Mouse (Mus musculus): ENCODE results near the gene Ranbp10. TPM values are rescaled to one million over a fixed set of nuclear protein-coding genes. Genes with fewer than 3 reads are reported as not detected.
A peak's percentile ranks its signal among the peaks of the same experiment; 100 is the strongest.

Gene Ranbp10
- polyA plus RNA-seq, 1 experiment from 2014 or later: 36.1 TPM

- H3K9me3 ChIP-seq (replicated peaks): no peaks in the 10 kb centered on the region
- H3K9ac ChIP-seq: peak within 1 kb of the TSS; percentile 92
- DNase-seq: peak; percentile 91
- peak within 1 kb of the TSS; percentile 99 for H3K4me2 ChIP-seq
- peak; percentile 82 for ATAC-seq (ENCODE audit: low read depth)
- peak within 1 kb of the TSS; percentile 89 for H3K27ac ChIP-seq
- under 1% methylated on average over 43 of the region's 43 CpGs for WGBS (ENCODE audit: insufficient replicate concordance)
- peaks cover 11% of the 10 kb centered on the region for H3K36me3 ChIP-seq
- H3K4me3 ChIP-seq (replicated peaks): peak within 1 kb of the TSS; percentile 99
- no peaks in the 10 kb centered on the region for H3K27me3 ChIP-seq
- H3K4me1 ChIP-seq (replicated peaks): peaks cover 69% of the 10 kb centered on the region
Observed at GRCm38 (mm10) chr8:105854715-105855216, 27.6 kb upstream of the Ranbp10 start, which contains the start of gene Thap11. Thap11 (plus strand) TSS chr8:105855132.

GRCm38 (mm10) chr8:105854303-105854702, 27.2 kb upstream of the Ranbp10 start:
- 36% methylated on average over 8 of the region's 8 CpGs for WGBS (ENCODE audit: insufficient replicate concordance)
- Histone ChIP-seq H3K4me1 (replicated peaks) (peaks cover 69% of the 10 kb centered on the region), H3K27ac (peak overlapping the region; percentile 35; the same call in 1 of the 2 replicates)

GRCm38 (mm10) chr8:105853178-105853577, 26.0 kb upstream of the Ranbp10 start, which contains the start of gene Cenpt:
Cenpt (minus strand) TSS chr8:105853278.
- Histone ChIP-seq H3K9me3 (replicated peaks) (no peaks in the 10 kb centered on the region), H3K27me3 (no peaks in the 10 kb centered on the region), H3K27ac (peak within 1 kb of the TSS; percentile 35), H3K4me1 (replicated peaks) (peaks cover 58% of the 10 kb centered on the region), H3K9ac (peak within 1 kb of the TSS; percentile 88; the same call in 1 of the 2 replicates), H3K4me2 (peak within 1 kb of the TSS; percentile 73), H3K4me3 (replicated peaks) (peak within 1 kb of the TSS; percentile 82), H3K36me3 (peaks cover 21% of the 10 kb centered on the region)
- WGBS (ENCODE audit: insufficient replicate concordance): 77% methylated on average over 3 of the region's 3 CpGs
- ATAC-seq (ENCODE audit: low read depth): no peak
- no peak for DNase-seq

More at GRCm38 (mm10) chr8:105854303-105854702, 27.2 kb upstream of the Ranbp10 start:
- Histone ChIP-seq H3K9ac (peak overlapping the region; percentile 92), H3K4me3 (replicated peaks) (peak overlapping the region; percentile 99), H3K9me3 (replicated peaks) (no peaks in the 10 kb centered on the region), H3K36me3 (peaks cover 16% of the 10 kb centered on the region), H3K27me3 (no peaks in the 10 kb centered on the region), H3K4me2 (peak overlapping the region; percentile 99)
- ATAC-seq (ENCODE audit: low read depth) (no peak), DNase-seq (no peak)

- Histone ChIP-seq H3K27me3 (no peaks in the 10 kb centered on the region), H3K9ac (peak overlapping the region; percentile 88), H3K4me2 (peak overlapping the region; percentile 73), H3K9me3 (replicated peaks) (no peaks in the 10 kb centered on the region), H3K4me1 (replicated peaks) (peaks cover 52% of the 10 kb centered on the region), H3K27ac (peak overlapping the region; percentile 8; the same call in 1 of the 2 replicates), H3K4me3 (replicated peaks) (peak overlapping the region; percentile 82), H3K36me3 (peaks cover 27% of the 10 kb centered on the region)
- no peak for ATAC-seq (ENCODE audit: low read depth)
- WGBS (ENCODE audit: insufficient replicate concordance): 76% methylated on average over 12 of the region's 12 CpGs
- DNase-seq: no peak
Observed at GRCm38 (mm10) chr8:105852146-105852729, 25.1 kb upstream of the Ranbp10 start.

- Histone ChIP-seq H3K9me3 (replicated peaks) (no peaks in the 10 kb centered on the region), H3K9ac (peak overlapping the region; percentile 88), H3K4me1 (replicated peaks) (peaks cover 52% of the 10 kb centered on the region), H3K27me3 (no peaks in the 10 kb centered on the region), H3K4me2 (peak overlapping the region; percentile 73), H3K4me3 (replicated peaks) (peak overlapping the region; percentile 82), H3K27ac (peak overlapping the region; percentile 86), H3K36me3 (peaks cover 33% of the 10 kb centered on the region)
- peak; percentile 74 for ATAC-seq (ENCODE audit: low read depth)
- peak; percentile 86 for DNase-seq
- under 1% methylated on average over 34 of the region's 34 CpGs for WGBS (ENCODE audit: insufficient replicate concordance)
Observed at GRCm38 (mm10) chr8:105851651-105852143, 24.5 kb upstream of the Ranbp10 start.

GRCm38 (mm10) chr8:105850611-105851010, 23.5 kb upstream of the Ranbp10 start:
- WGBS (ENCODE audit: insufficient replicate concordance): 69% methylated on average over 7 of the region's 7 CpGs
- peak overlapping the region; percentile 67 for H3K9ac ChIP-seq
- ATAC-seq (ENCODE audit: low read depth) (no peak), DNase-seq (no peak)
- H3K4me1 ChIP-seq (replicated peaks): peaks cover 46% of the 10 kb centered on the region
- H3K27me3 ChIP-seq: no peaks in the 10 kb centered on the region
- H3K4me3 ChIP-seq (replicated peaks): peak overlapping the region; percentile 82
- H3K9me3 ChIP-seq (replicated peaks): no peaks in the 10 kb centered on the region
- peak overlapping the region; percentile 67 for H3K4me2 ChIP-seq
- H3K36me3 ChIP-seq: peaks cover 43% of the 10 kb centered on the region
- no peak overlapping the region for H3K27ac ChIP-seq

GRCm38 (mm10) chr8:105850014-105850413, 22.9 kb upstream of the Ranbp10 start:
- peak overlapping the region; percentile 67 for H3K4me2 ChIP-seq

GRCm38 (mm10) chr8:105846678-105847077, 19.5 kb upstream of the Ranbp10 start:
- Histone ChIP-seq H3K9me3 (replicated peaks) (no peaks in the 10 kb centered on the region), H3K4me1 (replicated peaks) (peaks cover 29% of the 10 kb centered on the region), H3K27me3 (no peaks in the 10 kb centered on the region), H3K9ac (peak overlapping the region; percentile 13; the same call in 1 of the 2 replicates), H3K4me3 (replicated peaks) (no peak overlapping the region), H3K36me3 (peaks cover 73% of the 10 kb centered on the region), H3K27ac (0 out of 2 replicates have a peak overlapping the region, but pooled peaks have one; percentile 9), H3K4me2 (no peak overlapping the region)
- WGBS (ENCODE audit: insufficient replicate concordance): 49% methylated on average over 11 of the region's 11 CpGs
- DNase-seq: no peak
- ATAC-seq (ENCODE audit: low read depth): no peak

More at GRCm38 (mm10) chr8:105850014-105850413, 22.9 kb upstream of the Ranbp10 start:
- Histone ChIP-seq H3K4me1 (replicated peaks) (peaks cover 41% of the 10 kb centered on the region), H3K9me3 (replicated peaks) (no peaks in the 10 kb centered on the region), H3K4me3 (replicated peaks) (peak overlapping the region; percentile 82), H3K9ac (peak overlapping the region; percentile 67; the same call in 1 of the 2 replicates), H3K27ac (no peak overlapping the region), H3K27me3 (no peaks in the 10 kb centered on the region), H3K36me3 (peaks cover 49% of the 10 kb centered on the region)
- ATAC-seq (ENCODE audit: low read depth): no peak
- no peak for DNase-seq
- 75% methylated on average over 4 of the region's 4 CpGs for WGBS (ENCODE audit: insufficient replicate concordance)

GRCm38 (mm10) chr8:105839209-105839608, 12.1 kb upstream of the Ranbp10 start:
- peaks cover 21% of the 10 kb centered on the region for H3K36me3 ChIP-seq
- H3K9me3 ChIP-seq (replicated peaks): no peaks in the 10 kb centered on the region
- WGBS (ENCODE audit: insufficient replicate concordance): 72% methylated on average over 5 of the region's 5 CpGs
- H3K9ac ChIP-seq: no peak overlapping the region
- H3K27ac ChIP-seq: no peak overlapping the region
- no peak overlapping the region for H3K4me3 ChIP-seq (replicated peaks)
- H3K4me2 ChIP-seq: no peak overlapping the region
- ATAC-seq (ENCODE audit: low read depth): no peak
- H3K27me3 ChIP-seq: no peaks in the 10 kb centered on the region; the same call in 1 of the 2 replicates
- peaks cover 25% of the 10 kb centered on the region for H3K4me1 ChIP-seq (replicated peaks)
- DNase-seq: no peak

GRCm38 (mm10) chr8:105836991-105837390, 9.8 kb upstream of the Ranbp10 start:
- Histone ChIP-seq H3K4me3 (replicated peaks) (no peak overlapping the region), H3K27me3 (no peaks in the 10 kb centered on the region; the same call in 1 of the 2 replicates), H3K27ac (no peak overlapping the region), H3K4me1 (replicated peaks) (peaks cover 46% of the 10 kb centered on the region), H3K4me2 (no peak overlapping the region), H3K36me3 (peaks cover 9% of the 10 kb centered on the region; the same call in 1 of the 2 replicates), H3K9me3 (replicated peaks) (no peaks in the 10 kb centered on the region), H3K9ac (no peak overlapping the region)
- DNase-seq (no peak), ATAC-seq (ENCODE audit: low read depth) (no peak)
- WGBS (ENCODE audit: insufficient replicate concordance): 64% methylated on average over 6 of the region's 6 CpGs

GRCm38 (mm10) chr8:105835318-105835717, 8.2 kb upstream of the Ranbp10 start:
- Histone ChIP-seq H3K4me2 (peak overlapping the region; percentile 19; the same call in 1 of the 2 replicates), H3K9ac (peak overlapping the region; percentile 39; the same call in 1 of the 2 replicates), H3K9me3 (replicated peaks) (no peaks in the 10 kb centered on the region), H3K4me3 (replicated peaks) (no peak overlapping the region), H3K27me3 (no peaks in the 10 kb centered on the region; the same call in 1 of the 2 replicates), H3K4me1 (replicated peaks) (peaks cover 60% of the 10 kb centered on the region), H3K27ac (peak overlapping the region; percentile 57), H3K36me3 (no peaks in the 10 kb centered on the region)
- DNase-seq: peak; percentile 80
- ATAC-seq (ENCODE audit: low read depth): peak; percentile 63
- 22% methylated on average over 11 of the region's 11 CpGs for WGBS (ENCODE audit: insufficient replicate concordance)

All from liver, embryonic 13.5 days (tissue).